Mouse (Mus musculus) CD4-positive, CD25-positive, alpha-beta regulatory T cell, adult 2 months (primary cell): Measurements from ENCODE around the gene Immp2l.
"Not testable (repeated sequence)": the region's sequence is repeated elsewhere in the genome, so short reads cannot be mapped to it uniquely, and the experiment has no call there.

Experiments
- DNase-seq: peaks from one replicate; pipeline ENCODE4 v3.0.0-alpha.2; 2012; ENCODE audit warnings: low read depth, low spot score

Immp2l gene

DNA sequence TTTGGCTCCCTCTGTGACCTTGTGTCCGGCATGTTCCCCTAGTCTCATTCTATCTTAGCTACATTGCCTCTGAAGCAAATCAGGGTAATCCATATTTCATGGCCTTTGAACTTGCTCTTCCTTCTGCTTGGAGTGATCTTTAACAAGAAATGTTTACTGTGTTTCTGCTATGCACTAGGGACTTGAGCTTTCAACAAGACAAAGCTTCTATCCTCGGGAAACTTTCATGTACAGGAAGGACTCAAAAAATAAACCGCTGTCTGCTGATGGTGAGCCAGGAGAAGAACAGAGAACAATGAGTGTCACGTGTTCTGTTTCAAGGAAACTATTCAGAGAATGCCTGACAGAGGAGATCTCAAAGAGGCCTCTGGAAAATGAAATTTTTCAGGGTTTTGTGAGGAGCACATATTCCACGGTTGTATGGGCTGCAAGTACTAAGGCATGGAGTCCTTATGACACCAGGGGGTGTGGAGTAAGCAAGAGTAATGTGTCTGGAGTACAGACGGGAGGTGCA lies 814.5 kb downstream of the Immp2l start:
- no peak for DNase-seq

DNA sequence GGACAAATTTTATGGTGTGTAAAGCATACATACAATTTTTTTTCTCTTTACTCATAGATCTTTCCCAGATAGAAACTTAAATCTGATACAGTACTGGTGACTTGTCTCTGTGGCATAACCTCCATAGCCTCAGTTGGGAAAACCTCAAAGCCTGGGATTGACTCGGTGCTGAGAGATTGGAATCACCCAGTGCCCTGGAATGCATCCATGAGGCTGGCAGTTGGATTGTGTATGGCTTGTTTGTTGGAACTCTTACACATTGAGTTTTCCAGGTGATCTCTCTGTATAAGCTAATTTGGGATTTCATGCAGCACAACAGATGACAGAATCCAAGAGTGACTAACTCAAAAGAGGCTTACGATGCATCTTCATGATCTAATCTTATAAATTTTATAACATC lies 815.4 kb downstream of the Immp2l start:
- DNase-seq: no peak

DNA sequence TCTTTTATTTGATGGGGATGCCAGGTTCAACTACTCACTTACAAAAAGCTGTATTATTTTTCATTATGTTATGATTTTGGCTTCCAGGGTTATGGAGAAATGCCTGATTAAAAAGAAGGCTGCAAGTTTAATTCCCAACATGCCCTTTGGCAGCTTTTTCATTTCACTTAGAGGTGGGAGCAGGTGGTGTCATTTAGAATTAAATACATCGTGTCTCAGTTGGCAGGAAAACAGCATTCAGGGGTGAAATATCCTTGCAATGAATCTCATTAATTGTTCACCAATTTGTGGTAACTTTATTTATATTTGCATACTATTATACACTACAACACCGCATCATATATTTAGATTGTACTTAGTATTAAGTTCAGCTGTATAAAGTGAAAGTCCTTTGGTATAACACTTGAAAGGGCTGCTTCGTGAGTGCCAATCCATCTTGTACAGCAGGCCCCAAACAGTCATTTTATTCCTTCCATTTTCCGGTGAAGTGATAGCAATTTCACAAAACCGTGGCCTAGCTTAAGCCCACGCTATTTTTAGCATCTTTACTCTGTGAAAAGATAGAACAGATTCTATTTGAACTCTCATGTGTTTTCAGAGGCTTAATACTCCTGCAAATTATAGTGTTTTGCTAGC lies 818.9 kb downstream of the Immp2l start:
- no peak for DNase-seq

DNA sequence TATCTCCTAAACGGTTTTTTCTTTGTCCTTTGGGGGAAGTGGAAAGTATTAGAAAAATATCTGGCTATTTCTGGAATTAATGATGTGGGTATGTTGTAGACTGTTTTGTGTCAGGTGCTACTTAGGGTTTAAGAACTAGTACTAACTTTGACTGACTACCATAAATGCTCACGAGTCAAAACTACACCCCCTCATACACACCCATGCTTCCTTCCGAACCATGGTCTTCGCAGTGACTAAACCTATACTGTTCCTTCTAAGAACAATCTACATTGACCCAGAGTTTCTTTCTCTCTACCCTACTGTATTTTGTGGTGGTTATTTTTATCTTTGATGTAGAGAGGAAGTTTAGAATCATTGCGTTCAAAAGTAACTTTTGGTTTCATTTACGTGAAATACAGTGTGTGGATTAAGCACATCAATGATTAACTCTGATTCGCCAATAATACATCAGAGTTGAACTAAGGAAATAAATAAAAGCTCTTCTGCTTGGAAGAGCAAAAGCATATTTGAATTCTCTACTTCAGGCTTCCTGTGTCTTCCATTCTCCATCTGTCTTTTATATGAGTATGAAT lies 828.1 kb downstream of the Immp2l start:
- peak; percentile 45 for DNase-seq

DNA sequence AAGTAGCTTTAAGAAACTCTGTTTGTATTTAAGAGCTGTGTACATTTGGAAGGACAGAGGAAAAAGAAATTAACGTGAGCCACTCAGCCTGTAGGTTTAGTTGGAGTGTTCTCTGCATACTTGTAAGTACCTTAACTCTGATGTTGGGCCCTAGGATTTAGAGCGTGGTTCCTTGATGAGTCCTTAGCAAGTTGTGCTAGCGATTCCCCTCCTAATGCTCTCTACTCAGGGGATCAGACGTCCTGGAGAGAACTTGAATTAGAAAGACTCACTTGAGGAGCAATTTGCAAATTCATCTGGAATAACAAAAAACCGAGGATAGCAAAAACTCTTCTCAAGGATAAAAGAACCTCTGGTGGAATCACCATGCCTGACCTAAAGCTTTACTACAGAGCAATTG lies 835.8 kb downstream of the Immp2l start:
- not testable (repeated sequence) for DNase-seq

DNA sequence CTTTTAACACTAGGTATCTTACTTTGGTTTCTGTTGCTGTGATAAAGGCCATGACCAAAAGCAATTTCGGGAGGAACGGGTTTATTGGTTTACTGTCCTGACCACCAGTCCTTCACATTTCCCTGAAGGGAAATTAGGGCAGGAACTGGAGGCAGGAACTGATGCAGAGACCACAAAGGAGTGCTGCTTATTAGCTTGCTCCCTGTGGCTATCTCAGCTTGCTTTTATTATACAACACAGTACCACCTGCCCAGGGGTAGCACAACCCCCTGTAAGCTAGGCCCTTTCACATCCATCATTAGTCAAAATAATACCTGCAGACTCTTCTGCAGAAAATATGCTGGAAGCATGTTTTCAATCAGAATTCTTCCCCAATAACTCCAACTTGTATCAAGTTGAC lies 844.4 kb downstream of the Immp2l start:
- DNase-seq: no peak

DNA sequence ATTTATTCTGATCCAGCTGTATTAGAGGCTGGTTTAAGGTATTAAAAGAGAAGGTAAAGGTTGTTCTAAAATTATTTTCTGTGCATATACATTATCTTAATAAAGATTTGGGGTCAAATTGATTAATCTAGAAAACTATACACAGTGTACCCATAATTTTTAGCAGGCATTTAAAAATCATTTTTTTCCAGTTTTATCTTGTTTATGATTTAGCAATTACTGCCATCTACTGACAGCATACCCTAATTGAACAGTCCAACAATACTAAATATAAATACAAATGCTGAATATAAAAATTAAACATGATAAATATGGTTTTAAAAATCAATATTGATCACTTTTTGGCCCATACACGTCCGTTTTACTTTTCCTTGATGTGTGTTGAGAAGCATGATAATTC lies 850.1 kb downstream of the Immp2l start:
- peak; percentile 15 for DNase-seq

DNA sequence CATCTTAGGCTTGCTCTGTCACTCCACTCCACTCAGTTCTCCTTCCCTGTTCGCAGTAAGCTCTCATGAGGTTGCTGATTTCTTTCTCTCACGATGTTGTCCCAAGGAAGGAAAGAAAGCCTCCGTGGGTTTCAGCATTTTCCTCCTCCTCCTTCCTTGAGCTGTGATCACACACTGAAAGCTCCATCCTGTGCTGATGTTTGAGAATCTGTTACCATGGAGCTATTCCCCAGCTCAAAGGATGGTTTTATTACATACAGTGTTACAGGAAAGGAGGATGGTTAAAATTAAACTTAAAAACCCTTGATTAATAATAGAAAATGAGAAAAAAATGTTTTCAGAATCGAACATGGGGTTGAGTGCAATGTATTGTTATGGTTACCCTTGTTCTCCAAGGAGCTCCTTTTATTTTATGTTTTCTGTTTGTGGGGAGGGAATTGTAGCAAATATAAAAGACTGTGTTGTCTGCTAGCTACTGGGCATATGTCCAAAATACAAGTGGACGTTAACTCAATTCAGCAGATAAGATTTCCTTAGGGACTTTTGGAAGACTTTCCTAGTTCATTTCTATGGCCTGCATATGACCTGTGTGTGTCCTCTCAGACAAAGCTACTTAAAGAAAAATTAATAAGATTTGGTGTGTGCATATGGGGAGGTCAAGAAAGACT lies 853.5 kb downstream of the Immp2l start:
- DNase-seq: no peak

DNA sequence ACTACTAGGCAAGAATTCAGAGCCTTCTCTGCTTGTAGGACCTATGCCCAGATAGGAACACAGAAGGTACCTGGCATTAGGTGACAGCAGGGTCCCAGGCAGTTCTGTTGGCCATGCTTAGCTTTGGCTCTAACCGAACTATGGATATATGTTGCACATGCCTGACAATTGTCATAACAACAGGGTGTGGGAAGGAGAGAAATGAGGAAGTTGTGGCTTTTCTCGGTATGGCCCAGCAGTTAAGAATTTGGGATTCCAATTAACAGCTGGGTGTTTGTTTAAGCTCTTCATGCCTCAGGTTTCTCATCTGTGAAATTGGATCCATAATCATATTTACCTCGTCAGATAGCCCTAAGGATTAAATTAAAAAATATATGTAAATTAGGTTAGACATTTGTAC lies 854.6 kb downstream of the Immp2l start:
- DNase-seq: no peak

DNA sequence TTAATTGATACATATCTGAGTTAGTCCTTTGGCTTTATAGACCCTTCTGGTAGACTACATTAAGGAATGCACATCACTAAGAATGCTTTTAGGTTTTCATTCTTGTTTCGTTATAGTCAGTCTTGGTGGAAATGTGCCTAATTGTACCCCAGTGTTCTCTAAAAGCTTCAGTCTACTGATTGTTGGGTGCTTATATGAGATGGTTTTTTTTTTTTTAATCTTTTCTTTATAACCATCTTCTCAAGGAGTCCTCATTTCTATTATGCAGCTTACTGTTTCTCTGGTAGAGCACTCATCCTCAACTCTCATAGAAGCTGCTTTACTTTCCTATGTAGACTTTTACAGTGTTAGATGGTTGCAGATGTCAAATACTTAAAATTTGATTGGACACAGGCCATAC lies 855.1 kb downstream of the Immp2l start:
- no peak for DNase-seq

DNA sequence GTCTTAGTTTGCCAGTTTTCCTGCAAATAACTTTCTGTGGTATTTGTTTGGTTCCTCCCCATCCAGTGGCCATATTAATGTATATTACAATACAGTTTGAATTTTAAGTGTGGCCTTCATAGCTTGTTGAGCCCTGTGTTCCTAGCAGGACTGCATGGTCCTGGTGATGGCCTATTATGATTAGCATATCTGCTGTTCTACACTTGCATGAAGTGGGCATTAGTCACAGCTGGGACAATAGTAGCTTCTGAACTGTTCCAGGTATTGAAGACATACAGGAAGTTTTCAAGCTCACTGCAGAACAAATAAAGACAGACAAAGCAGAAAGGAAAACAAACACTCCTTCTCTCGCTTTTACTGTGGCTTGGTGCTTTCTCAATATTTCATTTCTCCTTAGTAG lies 855.5 kb downstream of the Immp2l start:
- no peak for DNase-seq

DNA sequence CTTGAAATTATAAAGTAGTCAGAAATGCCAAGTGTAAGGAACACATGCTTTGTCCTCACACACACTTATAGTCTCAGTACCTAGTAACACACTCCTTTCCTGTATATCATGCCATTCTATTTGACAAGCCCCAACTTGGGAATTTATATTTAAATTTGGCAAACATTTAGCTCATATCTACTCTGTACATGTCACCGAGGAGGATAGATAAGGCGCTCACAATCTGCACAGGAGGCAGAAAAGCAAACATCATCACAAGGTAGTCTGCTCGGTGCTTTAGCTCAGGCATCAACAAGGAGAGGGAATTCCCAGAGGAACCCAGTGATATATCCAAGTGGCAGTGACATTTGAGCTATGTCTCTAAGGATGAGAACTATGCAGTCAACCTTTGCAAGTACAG lies 856.9 kb downstream of the Immp2l start:
- DNase-seq: no peak

DNA sequence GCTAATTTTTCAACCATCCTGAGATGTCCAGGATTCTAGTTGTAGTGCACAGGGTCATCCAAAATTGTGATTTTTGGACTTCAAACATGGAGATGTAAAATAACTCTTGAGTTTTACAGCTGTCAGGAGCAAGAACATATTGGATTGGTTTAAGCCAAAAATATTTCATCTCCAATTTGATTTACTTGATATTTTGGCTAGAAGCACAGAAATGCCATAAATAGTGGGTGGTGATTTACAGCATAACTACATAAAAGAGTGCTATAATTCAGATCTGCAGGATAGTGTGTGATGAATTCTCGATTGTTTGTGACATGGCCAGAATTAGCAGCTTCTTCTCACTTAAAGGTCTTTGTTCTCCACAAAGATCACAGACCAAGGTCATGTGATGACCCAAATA lies 884.1 kb downstream of the Immp2l start:
- DNase-seq: no peak

DNA sequence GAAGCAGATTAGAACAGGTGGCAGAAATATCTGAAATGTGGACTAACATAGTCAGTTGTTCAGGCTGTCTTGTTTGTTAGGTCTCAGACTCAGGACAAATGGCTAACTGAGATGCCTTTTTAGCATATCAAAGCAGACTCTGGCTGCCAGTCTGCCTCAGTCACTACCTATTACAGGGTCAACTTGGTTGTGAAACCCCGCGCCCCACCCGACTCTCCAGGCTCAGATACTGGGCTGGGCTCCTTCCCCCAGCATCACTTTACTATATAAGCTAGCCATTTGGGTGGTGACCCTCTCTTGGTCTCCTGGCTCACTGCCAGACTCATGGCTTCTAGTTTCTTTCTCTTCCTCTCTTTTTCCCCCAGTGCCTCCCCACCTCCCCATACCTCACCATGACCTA lies 887.7 kb downstream of the Immp2l start:
- no peak for DNase-seq

DNA sequence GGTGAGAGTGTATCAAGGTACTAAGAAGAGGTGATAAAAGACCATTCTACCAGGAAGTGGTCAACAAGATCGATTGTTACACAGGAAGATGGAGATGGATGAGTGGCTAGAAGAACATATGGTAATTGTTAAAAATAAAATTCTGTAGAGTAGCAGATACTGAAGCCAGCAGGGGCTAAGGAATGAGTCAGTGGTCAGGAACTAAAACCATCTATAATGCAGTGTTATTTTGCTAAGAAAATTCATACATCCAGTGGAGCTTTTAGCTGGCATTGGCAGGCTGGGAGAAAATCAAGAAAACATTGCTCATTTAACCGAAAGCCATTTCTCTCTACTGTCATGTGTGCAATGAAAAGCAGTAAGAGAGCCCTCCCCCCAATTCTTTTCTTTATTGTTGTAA lies 913.9 kb downstream of the Immp2l start:
- DNase-seq: no peak

DNA sequence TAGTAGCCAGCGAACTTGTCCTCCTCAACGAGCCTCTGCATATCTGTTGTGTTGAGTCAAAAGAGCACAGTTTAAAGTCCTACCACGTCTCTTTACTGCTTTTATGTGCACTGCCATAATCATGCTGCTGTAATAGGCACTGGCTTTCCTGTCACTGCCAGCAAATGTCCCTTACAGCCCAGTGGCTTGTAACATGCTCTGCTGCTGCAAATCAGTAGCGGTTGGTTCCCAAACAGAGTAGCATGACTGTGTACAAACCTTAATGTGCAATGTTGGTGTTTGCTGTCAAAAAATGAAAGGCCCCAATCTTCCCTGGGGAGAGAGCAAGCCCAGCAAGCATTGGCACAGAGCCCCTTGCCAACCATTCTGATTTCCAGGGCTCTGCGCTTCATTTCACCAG lies 918.0 kb downstream of the Immp2l start:
- DNase-seq: no peak

DNA sequence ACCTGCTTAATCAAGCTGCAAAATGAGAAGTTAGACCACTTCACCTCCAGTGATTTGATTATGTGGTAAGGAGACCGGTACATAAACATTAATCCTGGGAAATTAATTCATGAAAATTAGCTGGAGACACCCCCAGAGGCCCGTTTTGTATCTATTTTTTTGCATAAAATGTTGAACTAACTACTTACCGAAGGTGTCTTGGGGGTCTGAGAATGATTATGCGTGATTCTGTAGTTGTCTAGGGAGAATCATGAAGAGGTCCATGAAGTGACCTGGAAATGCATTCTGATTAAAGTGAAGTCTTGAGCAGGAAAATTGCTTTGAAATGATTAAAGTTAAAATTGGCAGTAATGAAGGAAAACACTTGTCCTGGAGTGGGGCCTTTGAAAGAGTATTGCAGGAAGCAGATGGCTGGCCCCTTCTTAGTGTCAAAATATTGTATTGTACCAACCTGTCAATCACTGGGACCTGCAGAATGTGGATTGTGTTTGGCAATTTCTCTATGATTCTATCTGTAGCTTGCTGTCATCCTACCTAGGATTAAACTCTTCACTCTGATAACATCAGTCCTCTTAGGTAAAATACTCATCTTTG lies 920.3 kb downstream of the Immp2l start:
- no peak for DNase-seq

DNA sequence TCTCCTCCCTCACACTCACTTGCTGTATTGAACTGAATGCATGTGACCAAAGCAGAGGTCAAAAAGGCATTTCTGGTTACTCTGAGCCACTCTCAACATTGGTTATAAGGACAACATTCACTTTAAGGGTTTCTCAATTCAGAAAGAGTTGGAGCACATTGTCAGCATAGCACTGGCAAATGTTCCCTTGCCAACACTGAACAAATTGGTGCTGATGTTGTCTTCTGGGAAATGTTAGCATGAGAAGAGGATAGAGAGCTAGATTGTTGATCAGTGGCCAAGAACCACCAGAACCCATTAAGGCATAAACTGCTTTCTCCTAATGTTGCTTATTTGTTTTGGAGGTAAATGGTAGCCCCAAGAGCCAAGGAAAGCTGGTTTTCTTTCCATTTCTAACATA lies 922.6 kb downstream of the Immp2l start:
- no peak for DNase-seq

DNA sequence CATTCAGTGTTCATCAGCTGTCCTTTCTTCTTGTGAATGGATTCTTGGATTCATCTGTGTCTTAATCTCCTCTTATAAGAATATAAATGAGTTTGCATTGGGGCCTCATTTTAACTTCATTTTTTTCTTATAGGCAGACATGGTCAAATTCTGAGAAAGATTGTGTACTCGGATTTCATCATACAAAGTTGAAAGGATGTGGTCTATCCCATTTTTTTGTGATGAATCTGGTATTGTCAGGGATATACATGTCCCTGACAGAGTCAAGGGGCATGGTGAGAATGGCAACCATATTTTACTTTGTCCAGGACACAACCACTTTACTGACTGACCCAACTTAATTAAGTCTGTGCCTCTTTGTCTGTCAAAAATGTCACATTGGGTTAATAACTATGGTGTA lies 925.5 kb downstream of the Immp2l start:
- DNase-seq: no peak

DNA sequence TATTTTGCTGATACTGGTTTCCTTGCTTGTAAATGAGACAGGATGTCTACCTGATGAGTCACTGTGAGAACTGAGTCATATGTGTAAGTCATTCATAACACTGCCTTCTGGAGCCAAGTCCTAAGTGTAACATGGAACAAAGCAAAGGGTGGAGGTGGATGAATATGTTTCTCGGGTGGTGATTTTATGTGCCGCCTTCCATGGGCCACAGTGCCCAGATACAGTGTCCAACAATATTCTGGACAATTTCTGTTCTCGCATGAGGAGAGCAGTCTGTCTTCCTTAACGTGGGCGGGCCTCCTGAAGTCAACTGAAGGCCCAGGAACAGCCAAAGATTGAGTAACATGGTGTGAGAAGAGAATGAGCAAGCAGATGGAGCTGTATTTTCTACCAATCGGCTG lies 926.0 kb downstream of the Immp2l start:
- peak; percentile 41 for DNase-seq

DNA sequence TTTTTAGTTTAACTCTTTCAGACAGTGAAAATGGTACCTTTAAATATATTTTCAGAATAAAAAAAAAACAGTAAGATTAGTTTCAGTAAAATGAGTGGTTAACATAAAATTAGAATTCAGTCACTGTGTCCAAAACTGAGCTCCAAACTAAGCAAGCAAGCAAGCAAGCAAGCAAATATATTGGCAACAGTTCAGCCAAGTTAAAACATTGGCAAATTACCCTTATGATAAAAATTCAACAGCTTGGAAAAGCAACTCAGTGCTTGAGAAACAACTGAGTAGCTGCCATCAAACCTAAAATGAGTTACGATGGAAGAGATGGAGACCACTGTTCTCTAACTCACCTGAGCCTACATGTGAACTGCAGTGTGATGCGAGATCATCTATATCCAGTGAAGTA lies 926.8 kb downstream of the Immp2l start:
- DNase-seq: no peak

DNA sequence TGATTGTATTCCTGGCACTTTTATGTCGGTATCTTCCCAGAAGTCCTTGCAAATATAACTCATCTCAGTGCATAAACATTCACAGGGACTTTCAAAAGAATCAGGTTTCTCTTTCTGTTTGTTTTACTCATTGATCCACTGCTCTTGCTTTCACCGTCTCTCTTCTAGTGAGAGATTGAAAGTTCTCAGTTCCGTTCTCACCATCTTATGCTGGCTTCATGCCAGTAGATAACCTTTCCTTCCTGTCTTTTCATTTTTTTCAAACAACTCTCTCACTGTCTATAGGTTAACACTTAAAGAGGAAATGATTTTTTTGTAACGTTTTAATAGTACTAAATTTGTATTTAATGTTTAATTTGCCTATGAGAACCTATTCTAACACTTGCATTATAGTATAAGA lies 937.1 kb downstream of the Immp2l start:
- DNase-seq: peak; percentile 76

DNA sequence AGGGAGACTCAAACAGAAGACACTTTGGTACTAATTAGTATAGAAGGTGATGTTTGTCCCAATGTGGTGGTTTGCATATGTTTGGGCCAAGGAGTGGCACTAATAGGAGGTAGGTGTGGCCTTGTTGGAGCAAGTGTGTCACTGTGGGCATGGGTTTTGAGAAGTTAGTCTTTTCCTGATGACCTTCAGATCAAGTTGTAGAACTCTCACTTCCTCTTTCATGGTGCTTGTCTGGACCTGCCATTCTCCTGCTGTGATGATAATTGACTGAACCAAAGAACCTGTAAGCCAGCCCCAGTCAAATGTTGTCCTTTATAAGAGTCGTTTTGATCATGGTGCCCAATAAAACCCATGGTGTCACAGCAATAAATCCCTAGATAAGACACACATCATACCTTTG lies 967.5 kb downstream of the Immp2l start:
- DNase-seq: no peak
